11 mouse cellular contexts compared by ENCODE assay signal in the genomic region with DNA sequence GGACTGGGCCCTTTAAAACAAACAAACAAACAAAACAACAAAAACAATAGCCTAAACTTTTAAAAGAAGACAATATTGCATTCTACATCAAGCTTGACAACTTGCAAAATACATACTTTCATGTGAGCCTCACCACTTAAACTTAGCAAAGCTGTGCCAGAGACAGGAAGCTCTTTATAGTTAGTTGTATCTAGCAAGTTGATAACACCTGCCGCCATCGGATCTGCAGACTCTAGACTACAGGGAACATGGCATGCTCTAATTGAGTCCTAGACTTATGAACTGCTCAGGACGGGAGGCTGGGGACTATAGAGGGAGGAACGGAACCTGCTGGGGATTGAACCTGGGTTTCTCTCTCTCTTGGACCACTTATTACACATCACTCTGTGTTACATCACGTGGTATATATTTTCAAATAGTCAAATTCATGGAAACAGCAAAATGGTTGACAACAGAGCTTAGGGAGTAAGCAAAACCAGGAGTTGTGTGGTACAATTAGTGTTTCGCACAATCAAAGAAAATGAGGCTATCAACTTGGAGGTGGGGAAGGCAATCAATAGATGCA. TPM values are rescaled to one million over a fixed set of nuclear protein-coding genes. Genes with fewer than 3 reads are reported as not detected.
A peak's percentile ranks its signal among the peaks of the same experiment; 100 is the strongest.
DNase-seq lines count a peak whose midpoint lies in the region; ATAC-seq and TF ChIP-seq lines count a peak whose summit lies in the region.
"Had no signal": no experiment of that assay in that cellular context is flagged by ENCODE, and none has a peak within 500 bp of the region (broad histone marks: within the 10 kb centered on the region; RNA-seq: fewer than 3 reads in every experiment).

No protein-coding gene starts in this region.

- no peak overlapping the region for H3K9ac ChIP-seq in hindbrain, embryonic 12.5 days
- H3K9ac ChIP-seq in hindbrain, embryonic 14.5 days: no peak overlapping the region
- no peak overlapping the region for H3K9ac ChIP-seq in lung, embryonic 16.5 days (ENCODE audit: low read length)
- H3K9ac ChIP-seq in heart, postnatal 0 days (replicated peaks; ENCODE audit: low read depth, low read length): no peak overlapping the region; the same call in 1 of the 2 replicates

- H3K27me3 ChIP-seq in hindbrain, embryonic 12.5 days: no peaks in the 10 kb centered on the region
- no peaks in the 10 kb centered on the region for H3K27me3 ChIP-seq in hindbrain, embryonic 14.5 days (ENCODE audit: control insufficient read depth, insufficient read depth, low read length)
- H3K27me3 ChIP-seq in lung, embryonic 16.5 days (ENCODE audit: control insufficient read depth, insufficient read depth, low read depth, low read length): no peaks in the 10 kb centered on the region
- H3K27me3 ChIP-seq in heart, postnatal 0 days (ENCODE audit: control insufficient read depth, insufficient read depth, low read length): no peaks in the 10 kb centered on the region

- 87% methylated on average over 6 of the region's 6 CpGs for WGBS in hindbrain, embryonic 12.5 days
- 85% methylated on average over 6 of the region's 6 CpGs for WGBS in hindbrain, embryonic 14.5 days
- WGBS in lung, embryonic 16.5 days: 75% methylated on average over 6 of the region's 6 CpGs
- 54% methylated on average over 6 of the region's 6 CpGs for WGBS in heart, postnatal 0 days

- TF ChIP-seq EP300 in heart, postnatal 0 days (IDR thresholded peaks at IDR 0.05; ENCODE audit: low read depth): no peak

- H3K27ac ChIP-seq in hindbrain, embryonic 12.5 days: 0 out of 2 replicates have a peak overlapping the region, but pooled peaks have one; percentile 7
- no peak overlapping the region for H3K27ac ChIP-seq in hindbrain, embryonic 14.5 days
- peak overlapping the region; percentile 88; the same call in 1 of the 2 replicates for H3K27ac ChIP-seq in lung, embryonic 16.5 days (ENCODE audit: low read length)
- H3K27ac ChIP-seq in heart, postnatal 0 days (ENCODE audit: low read depth): peak overlapping the region; percentile 92
- H3K27ac ChIP-seq: left cerebral cortex, adult 2 months had no signal

- H3K9me3 ChIP-seq in hindbrain, embryonic 12.5 days (replicated peaks): no peaks in the 10 kb centered on the region
- H3K9me3 ChIP-seq in hindbrain, embryonic 14.5 days (ENCODE audit: control insufficient read depth, low read length): no peaks in the 10 kb centered on the region
- H3K9me3 ChIP-seq in lung, embryonic 16.5 days (ENCODE audit: control insufficient read depth, low read length): no peaks in the 10 kb centered on the region
- H3K9me3 ChIP-seq in heart, postnatal 0 days (replicated peaks; ENCODE audit: control insufficient read depth, low read length): no peaks in the 10 kb centered on the region

- no peak for DNase-seq in hindbrain, embryonic 14.5 days (ENCODE audit: low spot score)
- DNase-seq in lung, postnatal 14 days: no peak
- DNase-seq in heart, postnatal 0 days (ENCODE audit: low spot score): no peak
- DNase-seq in thymus, postnatal 10 days (ENCODE audit: low spot score in 2 of 2): peak; percentile 22 to 35
- no peak for DNase-seq in spleen, postnatal 36 days (ENCODE audit: low spot score in 2 of 2)
- no peak for DNase-seq in adrenal gland, postnatal 36 days
- DNase-seq: gastrocnemius, postnatal 14 days had no signal

- ATAC-seq in hindbrain, embryonic 12.5 days (ENCODE audit: low FRiP score): no peak
- no peak for ATAC-seq in hindbrain, embryonic 14.5 days (ENCODE audit: low FRiP score)
- no peak for ATAC-seq in lung, embryonic 16.5 days (ENCODE audit: low read depth)
- no peak for ATAC-seq in heart, postnatal 0 days (ENCODE audit: insufficient read depth, low read depth)
- ATAC-seq: inflammation-experienced regulatory T-cells, adult 6 months had no signal

- no peak for TF ChIP-seq CTCF in heart, postnatal 0 days (IDR thresholded peaks at IDR 0.05; ENCODE audit: low read depth)

- no peak overlapping the region for H3K4me2 ChIP-seq in hindbrain, embryonic 12.5 days (replicated peaks)
- no peak overlapping the region for H3K4me2 ChIP-seq in hindbrain, embryonic 14.5 days (replicated peaks)
- no peak overlapping the region for H3K4me2 ChIP-seq in lung, embryonic 16.5 days (ENCODE audit: low read depth, low read length)
- H3K4me2 ChIP-seq in heart, postnatal 0 days (ENCODE audit: low read depth, low read length): no peak overlapping the region; the same call in 1 of the 2 replicates

- H3K36me3 ChIP-seq in hindbrain, embryonic 12.5 days: 0 out of 2 replicates have a peak, but pooled peaks cover 4% of the 10 kb centered on the region
- no peaks in the 10 kb centered on the region for H3K36me3 ChIP-seq in hindbrain, embryonic 14.5 days (replicated peaks; ENCODE audit: control insufficient read depth, insufficient read depth)
- no peaks in the 10 kb centered on the region for H3K36me3 ChIP-seq in lung, embryonic 16.5 days (ENCODE audit: control insufficient read depth, insufficient read depth, low read length)
- H3K36me3 ChIP-seq in heart, postnatal 0 days (replicated peaks; ENCODE audit: control insufficient read depth, insufficient read depth, low read length): no peaks in the 10 kb centered on the region

- no peak overlapping the region for H3K4me3 ChIP-seq in hindbrain, embryonic 12.5 days
- H3K4me3 ChIP-seq in hindbrain, embryonic 14.5 days (replicated peaks; ENCODE audit: low read length): no peak overlapping the region
- H3K4me3 ChIP-seq in lung, embryonic 16.5 days (ENCODE audit: low read length): no peak overlapping the region
- H3K4me3 ChIP-seq in heart, postnatal 0 days (ENCODE audit: low read depth, low read length): no peak overlapping the region
- H3K4me3 ChIP-seq: left cerebral cortex, adult 2 months had no signal

- peaks cover 15% of the 10 kb centered on the region for H3K4me1 ChIP-seq in hindbrain, embryonic 12.5 days
- peaks cover 21% of the 10 kb centered on the region for H3K4me1 ChIP-seq in hindbrain, embryonic 14.5 days (replicated peaks; ENCODE audit: control insufficient read depth, insufficient read depth, low read length)
- peaks cover 69% of the 10 kb centered on the region for H3K4me1 ChIP-seq in lung, embryonic 16.5 days (replicated peaks; ENCODE audit: control insufficient read depth, insufficient read depth, low read length)
- peaks cover 82% of the 10 kb centered on the region for H3K4me1 ChIP-seq in heart, postnatal 0 days (ENCODE audit: control insufficient read depth, insufficient read depth)

RNA-seq across cellular contexts. Expression of gene Sgms1, which starts 44.3 kb away (rescaled TPM):
- 18.1 and 19.2 TPM in 2 replicates for polyA plus RNA-seq in hindbrain, embryonic 12.5 days (2016; fragmentation: Nextera tagmentation; extraction: Ambion mirVana)
- polyA plus RNA-seq in hindbrain, embryonic 14.5 days (2014; fragmentation: Nextera tagmentation; extraction: Ambion mirVana): 18.4 and 19.2 TPM in 2 replicates
- polyA plus RNA-seq in lung, embryonic 16.5 days (2015; fragmentation: Nextera tagmentation; extraction: Ambion mirVana): 63.3 and 68.5 TPM in 2 replicates
- total RNA-seq in heart, postnatal 0 days (2014; rRNA removed; ENCODE audit: low replicate concordance): 52.0 and 78.8 TPM in 2 replicates
- polyA plus RNA-seq in heart, postnatal 0 days (2015; fragmentation: Nextera tagmentation; extraction: Ambion mirVana): 29.4 and 31.1 TPM in 2 replicates
- total RNA-seq in adrenal gland, postnatal 36 days (2021): 10 to 100 TPM; 59.4 to 88.9 TPM

Comparison
In these comparisons a context has a peak if more than half of its experiments do, and no peak if none do; other contexts are left out.
1. DNase-seq: peak in thymus, postnatal 10 days (2 of 2); none in hindbrain, embryonic 14.5 days (single experiment), lung, postnatal 14 days (single experiment), heart, postnatal 0 days (single experiment), spleen, postnatal 36 days (0 of 2) and adrenal gland, postnatal 36 days (0 of 2).